Mouse (Mus musculus): ENCODE results near the gene Pak1. TPM values are rescaled to one million over a fixed set of nuclear protein-coding genes. Genes with fewer than 3 reads are reported as not detected.
"Not testable (repeated sequence)": the region's sequence is repeated elsewhere in the genome, so short reads cannot be mapped to it uniquely, and the experiment has no call there.

Gene Pak1
- polyA plus RNA-seq, 1 experiment: 412 TPM

DNA sequence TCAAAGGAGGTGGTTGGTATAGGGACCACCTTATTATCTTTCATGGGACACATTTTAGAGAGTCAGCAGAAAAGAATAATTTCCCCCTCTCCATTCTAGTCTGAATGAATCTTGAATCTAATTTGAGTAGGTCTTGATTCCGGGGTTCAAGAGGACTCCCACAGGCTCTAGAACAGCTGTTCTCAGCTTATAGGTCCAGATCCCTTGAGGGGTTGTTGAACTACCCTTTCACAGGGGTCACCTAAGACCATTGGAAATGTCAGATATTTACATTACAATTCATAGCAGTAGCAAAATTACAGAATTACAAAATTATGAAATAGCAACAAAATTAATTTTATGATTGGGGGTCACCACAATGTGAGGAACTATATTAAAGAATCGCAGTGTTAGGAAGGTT is 54.0 kb downstream of the Pak1 start:
- Histone ChIP-seq H3K27ac (ENCODE audit: insufficient read depth, low read length) (no peak overlapping the region), H3K4me1 (ENCODE audit: control insufficient read depth, insufficient read depth, low read length) (peaks cover 1% of the 10 kb centered on the region), H3K4me3 (ENCODE audit: insufficient read depth, low read length) (peak overlapping the region; percentile 77; the same call in 1 of the 2 replicates)
- TF ChIP-seq POLR2A (IDR thresholded peaks at IDR 0.05; ENCODE audit: extremely low read depth, insufficient read depth, low read length) (no peak), CTCF (IDR thresholded peaks at IDR 0.05; ENCODE audit: extremely low read depth, insufficient read depth, low read length) (no peak)

DNA sequence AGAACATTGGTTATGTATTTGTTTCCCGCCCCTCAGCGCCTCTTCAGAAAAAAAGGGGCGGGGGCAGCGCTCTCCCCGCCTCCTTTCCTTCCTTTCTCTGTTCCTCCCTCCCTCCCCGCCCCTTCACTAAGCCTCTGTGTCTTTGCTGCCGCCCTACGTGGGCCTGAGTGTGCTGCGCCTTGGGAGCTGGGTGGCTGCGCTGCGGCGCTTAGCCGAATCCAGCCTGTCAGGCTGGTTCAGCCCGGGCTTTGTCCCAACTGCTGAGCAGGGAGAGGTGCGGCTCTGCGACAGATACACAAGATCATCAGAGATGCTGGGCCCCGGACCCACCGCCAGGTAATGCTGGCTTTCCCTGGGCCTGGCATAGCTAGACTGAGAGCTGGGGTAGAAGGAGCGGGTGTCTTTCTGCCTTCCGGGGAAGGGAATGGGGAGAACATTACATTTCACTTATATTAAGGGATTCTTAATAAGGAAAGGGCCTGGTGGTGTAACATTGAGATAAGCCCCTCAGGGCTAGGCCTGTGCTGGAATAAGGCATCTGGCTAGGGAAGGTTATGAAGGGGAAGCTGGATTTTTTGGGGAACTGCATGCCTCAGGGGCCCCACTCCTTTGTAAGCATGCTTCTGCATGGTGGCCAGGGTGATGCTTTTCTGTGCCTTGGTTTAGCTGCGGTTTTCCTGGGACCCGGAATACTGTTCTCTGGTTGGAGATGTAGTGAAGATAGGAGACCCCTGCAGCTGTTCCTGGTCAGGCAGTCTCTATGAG is 54.6 kb downstream of the Pak1 start:
- peak overlapping the region; percentile 87 for H3K27ac ChIP-seq (ENCODE audit: insufficient read depth, low read length)
- H3K4me3 ChIP-seq (ENCODE audit: insufficient read depth, low read length): peak overlapping the region; percentile 77
- peak; percentile 98 for TF ChIP-seq POLR2A (IDR thresholded peaks at IDR 0.05; ENCODE audit: extremely low read depth, insufficient read depth, low read length)
- no peak for TF ChIP-seq CTCF (IDR thresholded peaks at IDR 0.05; ENCODE audit: extremely low read depth, insufficient read depth, low read length)
- peaks cover 1% of the 10 kb centered on the region for H3K4me1 ChIP-seq (ENCODE audit: control insufficient read depth, insufficient read depth, low read length)

DNA sequence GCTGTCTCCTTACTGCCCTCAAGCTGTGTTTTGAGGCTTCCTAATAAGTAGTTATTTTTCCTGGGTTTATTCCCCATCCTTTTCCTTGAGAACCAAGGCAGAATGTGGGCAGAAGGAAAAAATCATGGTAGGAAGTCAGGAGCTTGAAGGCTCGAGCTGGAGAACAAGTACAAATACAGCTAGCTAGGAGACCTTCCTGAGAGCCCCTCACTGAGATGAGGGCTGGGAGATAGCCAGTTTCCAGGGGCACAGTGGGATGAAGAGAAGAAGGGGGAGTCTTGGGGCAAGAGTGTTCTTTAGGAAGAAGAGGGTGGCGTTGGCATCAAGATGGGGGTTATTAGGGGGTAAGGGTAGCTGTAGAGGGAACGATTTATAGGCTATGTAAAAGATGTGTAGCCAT is 56.1 kb downstream of the Pak1 start:
- Histone ChIP-seq H3K27ac (ENCODE audit: insufficient read depth, low read length) (peak overlapping the region; percentile 13; the same call in 1 of the 2 replicates), H3K4me3 (ENCODE audit: insufficient read depth, low read length) (peak overlapping the region; percentile 77), H3K4me1 (ENCODE audit: control insufficient read depth, insufficient read depth, low read length) (peaks cover 1% of the 10 kb centered on the region)
- TF ChIP-seq CTCF (IDR thresholded peaks at IDR 0.05; ENCODE audit: extremely low read depth, insufficient read depth, low read length) (no peak), POLR2A (IDR thresholded peaks at IDR 0.05; ENCODE audit: extremely low read depth, insufficient read depth, low read length) (no peak)

DNA sequence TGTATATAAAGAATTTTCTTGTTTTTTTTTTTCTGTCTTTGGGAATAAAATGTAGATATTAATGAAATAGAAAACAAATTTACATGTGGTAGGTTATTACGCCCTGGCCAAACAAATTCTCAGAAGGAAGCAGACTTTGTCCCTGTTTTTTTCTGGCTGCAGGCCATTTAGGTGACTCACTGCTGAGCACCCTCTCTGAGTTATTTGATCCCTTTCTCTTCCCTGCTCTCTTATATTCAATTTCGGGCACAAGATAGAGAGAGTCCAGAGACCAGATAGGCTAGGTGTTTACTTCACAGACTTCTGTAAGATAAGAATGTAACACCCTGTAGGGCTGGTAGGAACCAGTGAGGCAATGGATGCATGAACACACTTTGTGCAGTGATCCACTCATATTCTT is 57.2 kb downstream of the Pak1 start:
- Histone ChIP-seq H3K4me3 (ENCODE audit: insufficient read depth, low read length) (peak overlapping the region; percentile 20; the same call in 1 of the 2 replicates), H3K27ac (ENCODE audit: insufficient read depth, low read length) (no peak overlapping the region), H3K4me1 (ENCODE audit: control insufficient read depth, insufficient read depth, low read length) (peaks cover 5% of the 10 kb centered on the region)
- TF ChIP-seq POLR2A (IDR thresholded peaks at IDR 0.05; ENCODE audit: extremely low read depth, insufficient read depth, low read length) (no peak), CTCF (IDR thresholded peaks at IDR 0.05; ENCODE audit: extremely low read depth, insufficient read depth, low read length) (no peak)

DNA sequence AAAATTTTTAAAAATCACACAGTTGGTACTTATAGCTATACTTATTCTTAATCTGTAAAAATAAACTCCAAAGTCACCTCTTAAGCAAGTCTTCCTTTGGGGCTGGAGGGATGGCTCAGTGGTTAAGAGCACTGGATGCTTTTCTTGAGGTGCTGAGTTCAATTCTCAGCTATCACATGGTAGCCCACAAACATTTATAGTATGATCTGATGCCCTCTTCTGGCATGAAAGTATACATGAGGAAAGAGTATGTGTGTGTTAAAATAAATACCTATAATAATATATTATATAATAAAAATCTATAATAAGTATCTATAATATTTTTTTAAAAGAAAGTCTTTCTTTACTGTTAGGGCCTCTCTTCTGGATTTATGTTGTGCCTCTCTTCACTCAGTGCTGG is 58.2 kb downstream of the Pak1 start:
- no peak for TF ChIP-seq CTCF (IDR thresholded peaks at IDR 0.05; ENCODE audit: extremely low read depth, insufficient read depth, low read length)
- TF ChIP-seq POLR2A (IDR thresholded peaks at IDR 0.05; ENCODE audit: extremely low read depth, insufficient read depth, low read length): no peak
- no peak overlapping the region for H3K27ac ChIP-seq (ENCODE audit: insufficient read depth, low read length)
- H3K4me3 ChIP-seq (ENCODE audit: insufficient read depth, low read length): no peak overlapping the region
- H3K4me1 ChIP-seq (ENCODE audit: control insufficient read depth, insufficient read depth, low read length): peaks cover 3% of the 10 kb centered on the region

DNA sequence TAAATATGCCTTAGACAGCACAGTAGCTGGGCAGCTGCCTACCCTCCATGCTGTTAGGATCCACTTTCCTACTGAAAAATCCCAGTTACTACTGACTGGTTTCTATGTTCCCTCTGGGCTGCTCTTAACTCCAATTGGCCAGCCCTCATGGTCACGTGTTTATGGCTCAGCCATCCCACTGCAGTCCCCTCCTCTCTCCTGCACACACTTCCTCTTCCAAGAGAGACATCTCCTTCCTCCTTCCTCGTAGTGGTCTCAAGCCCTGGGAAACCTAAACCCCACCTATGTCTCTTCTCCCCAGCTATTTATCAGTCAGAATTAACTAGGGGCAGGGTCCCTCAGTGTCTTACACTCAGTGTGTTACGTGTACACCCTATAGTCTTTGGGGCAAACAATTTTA is 61.2 kb downstream of the Pak1 start:
- not testable (repeated sequence) for H3K4me3 ChIP-seq (ENCODE audit: insufficient read depth, low read length); H3K4me1 ChIP-seq (ENCODE audit: control insufficient read depth, insufficient read depth, low read length); H3K27ac ChIP-seq (ENCODE audit: insufficient read depth, low read length)

DNA sequence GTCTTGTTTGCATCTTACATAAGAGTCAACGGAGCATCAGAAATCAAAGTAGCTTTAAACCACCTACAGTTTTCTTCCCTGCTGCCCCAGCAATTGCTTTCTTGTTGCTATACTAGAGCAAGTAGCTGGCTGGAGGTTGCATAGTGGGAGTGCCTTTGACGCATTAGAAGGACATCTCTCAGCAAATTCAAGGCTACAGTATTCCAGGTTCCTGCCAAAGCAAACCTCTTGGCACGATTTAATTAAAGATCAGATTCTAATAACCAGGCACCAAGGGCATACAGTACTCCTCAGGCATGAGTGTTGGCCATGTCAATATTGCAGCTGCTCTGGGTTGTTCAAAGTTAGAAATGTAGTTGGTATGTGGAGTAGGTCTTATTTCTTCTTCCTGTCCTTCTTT is 62.0 kb downstream of the Pak1 start:
- no peak overlapping the region for H3K27ac ChIP-seq (ENCODE audit: insufficient read depth, low read length)
- peaks cover 3% of the 10 kb centered on the region for H3K4me1 ChIP-seq (ENCODE audit: control insufficient read depth, insufficient read depth, low read length)
- TF ChIP-seq POLR2A (IDR thresholded peaks at IDR 0.05; ENCODE audit: extremely low read depth, insufficient read depth, low read length) (no peak), CTCF (IDR thresholded peaks at IDR 0.05; ENCODE audit: extremely low read depth, insufficient read depth, low read length) (no peak)
- H3K4me3 ChIP-seq (ENCODE audit: insufficient read depth, low read length): no peak overlapping the region

DNA sequence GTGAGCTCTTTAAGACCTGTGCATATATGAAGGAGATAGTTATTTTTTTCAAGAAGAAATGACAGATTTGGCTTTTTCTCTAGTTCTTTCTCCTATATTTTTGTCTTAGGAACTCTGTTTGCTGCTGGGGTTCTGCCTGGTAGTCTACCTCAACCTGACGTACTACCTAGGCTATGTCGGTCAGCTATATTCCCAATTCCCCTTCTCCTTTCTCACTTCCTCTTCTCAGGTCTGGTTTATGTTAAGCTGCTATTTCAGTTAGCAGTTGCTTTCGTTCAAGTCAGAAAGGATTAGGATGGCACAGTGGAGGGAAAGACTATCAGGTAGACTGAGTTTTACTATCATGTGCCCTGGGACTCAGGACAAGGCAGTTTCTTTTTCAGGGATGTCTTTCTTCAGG is 75.2 kb downstream of the Pak1 start:
- Histone ChIP-seq H3K4me1 (ENCODE audit: control insufficient read depth, insufficient read depth, low read length) (peaks cover 3% of the 10 kb centered on the region; the same call in 1 of the 2 replicates), H3K4me3 (ENCODE audit: insufficient read depth, low read length) (no peak overlapping the region), H3K27ac (ENCODE audit: insufficient read depth, low read length) (no peak overlapping the region)
- no peak for TF ChIP-seq CTCF (IDR thresholded peaks at IDR 0.05; ENCODE audit: extremely low read depth, insufficient read depth, low read length)
- TF ChIP-seq POLR2A (IDR thresholded peaks at IDR 0.05; ENCODE audit: extremely low read depth, insufficient read depth, low read length): no peak

DNA sequence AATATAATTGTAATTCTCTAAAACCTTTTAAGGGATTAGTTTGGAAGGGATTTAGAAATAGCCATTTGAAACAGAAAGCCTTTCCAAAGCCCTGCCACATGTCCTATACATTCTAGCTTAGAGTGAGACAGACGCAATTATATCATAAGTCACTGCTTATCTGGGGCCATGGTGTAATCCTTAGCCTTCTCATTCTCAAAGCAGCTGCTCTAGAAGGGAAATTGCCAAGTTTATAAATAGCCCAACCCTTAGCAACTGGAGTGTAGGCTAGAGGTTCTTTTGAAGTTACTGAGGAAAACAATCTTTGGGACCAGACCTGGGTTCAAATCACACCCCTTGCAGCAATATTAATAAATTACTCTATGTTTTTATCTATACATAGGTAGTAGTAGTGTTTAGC is 76.2 kb downstream of the Pak1 start:
- no peak overlapping the region for H3K27ac ChIP-seq (ENCODE audit: insufficient read depth, low read length)
- peaks cover 2% of the 10 kb centered on the region; the same call in 1 of the 2 replicates for H3K4me1 ChIP-seq (ENCODE audit: control insufficient read depth, insufficient read depth, low read length)
- no peak overlapping the region for H3K4me3 ChIP-seq (ENCODE audit: insufficient read depth, low read length)
- no peak for TF ChIP-seq POLR2A (IDR thresholded peaks at IDR 0.05; ENCODE audit: extremely low read depth, insufficient read depth, low read length)
- TF ChIP-seq CTCF (IDR thresholded peaks at IDR 0.05; ENCODE audit: extremely low read depth, insufficient read depth, low read length): no peak

DNA sequence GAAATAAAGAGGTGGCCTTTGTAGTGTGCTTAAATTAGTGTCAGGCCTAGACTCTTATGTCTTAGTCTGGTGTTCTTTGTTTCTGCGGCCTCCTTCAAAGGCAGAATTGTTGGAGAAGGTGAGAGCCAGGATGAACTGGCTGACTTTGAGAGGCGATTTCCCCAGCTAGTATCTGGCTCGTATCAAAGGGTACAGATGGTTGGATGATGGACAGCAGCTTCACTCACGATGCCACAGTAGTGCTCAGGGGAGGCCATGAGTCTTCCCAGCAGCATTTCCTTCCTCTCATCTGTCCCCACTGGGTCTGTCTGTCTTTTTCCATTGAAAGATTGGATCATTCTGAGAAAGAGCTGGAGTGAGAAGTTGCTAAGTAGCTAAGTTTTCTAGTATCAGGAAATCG is 79.5 kb downstream of the Pak1 start:
- TF ChIP-seq POLR2A (IDR thresholded peaks at IDR 0.05; ENCODE audit: extremely low read depth, insufficient read depth, low read length) (no peak), CTCF (IDR thresholded peaks at IDR 0.05; ENCODE audit: extremely low read depth, insufficient read depth, low read length) (no peak)
- H3K4me1 ChIP-seq (ENCODE audit: control insufficient read depth, insufficient read depth, low read length): peaks cover 2% of the 10 kb centered on the region; the same call in 1 of the 2 replicates
- H3K4me3 ChIP-seq (ENCODE audit: insufficient read depth, low read length): no peak overlapping the region
- no peak overlapping the region for H3K27ac ChIP-seq (ENCODE audit: insufficient read depth, low read length)

Data from cortical plate, adult 2 months (tissue).